Mouse (Mus musculus) midbrain, embryonic 16.5 days (tissue): ENCODE measurements around the gene Mrgprf. TPM values are rescaled to one million over a fixed set of nuclear protein-coding genes. Genes with fewer than 3 reads are reported as not detected.

Experiments used
- ATAC-seq: fragments of 200-750 bp; cut with Nextera tagmentation; 2 replicates; pipeline ENCODE4 v1.8.0; 2017; ENCODE audit warnings: moderate TSS enrichment
- H3K27ac ChIP-seq: fragments of 300-500 bp; sonication (generic); 2 replicates; pipeline ENCODE4 v1.5.1; 2014; ENCODE audit warnings: mild to moderate bottlenecking, low read length, mixed read lengths
- H3K27me3 ChIP-seq: fragments of 300-500 bp; sonication (generic); 2 replicates; pipeline ENCODE4 v1.6.1; 2014; ENCODE audit warnings: low read depth, low read length, mixed read lengths; ENCODE audit not compliant: control insufficient read depth, insufficient read depth
- H3K36me3 ChIP-seq: fragments of 300-500 bp; sonication (generic); 2 replicates; pipeline ENCODE4 v1.6.1; 2014; ENCODE audit warnings: mild to moderate bottlenecking, low read length, moderate library complexity, mixed read lengths; ENCODE audit not compliant: control insufficient read depth, insufficient read depth
- H3K4me1 ChIP-seq: fragments of 300-500 bp; sonication (generic); 2 replicates; pipeline ENCODE4 v1.6.1; 2014; ENCODE audit warnings: mild to moderate bottlenecking, low read length, mixed read lengths; ENCODE audit not compliant: control insufficient read depth, insufficient read depth
- H3K4me2 ChIP-seq: fragments of 300-500 bp; sonication (generic); 2 replicates; pipeline ENCODE4 v1.6.1; 2014; ENCODE audit warnings: mild to moderate bottlenecking, low read length, mixed read lengths
- H3K4me3 ChIP-seq: fragments of 300-500 bp; sonication (generic); 2 replicates; pipeline ENCODE4 v1.5.1; 2014; ENCODE audit warnings: low read depth, mild to moderate bottlenecking, low read length, moderate library complexity, mixed read lengths
- H3K9ac ChIP-seq: fragments of 300-500 bp; sonication (generic); 2 replicates; pipeline ENCODE4 v1.6.1; 2014; ENCODE audit warnings: low read depth, low read length, mixed read lengths
- H3K9me3 ChIP-seq: fragments of 300-500 bp; sonication (generic); replicated peaks from 2 replicates; pipeline ENCODE4 v1.6.1; 2014; ENCODE audit warnings: mild to moderate bottlenecking, low read length, mixed read lengths; ENCODE audit not compliant: control insufficient read depth, poor library complexity, severe bottlenecking
- WGBS: fragments of 180-500 bp; shearing (Covaris S2); extraction: QIAGEN DNeasy Blood & Tissue Kit; methylation state at CpG from one replicate; pipeline ENCODE4 v1.1.7; 2014; 5-methylcytosine and 5-hydroxymethylcytosine counted together
- polyA plus RNA-seq: library from polyadenylated mRNA; unstranded; fragments of >200 nt; fragmentation: Nextera tagmentation; extraction: Ambion mirVana; gene quantifications from 2 replicates; pipeline ENCODE4 v1.2.1, GENCODE M21; 2015

The Mrgprf gene
- 1.9 and 3.8 TPM in 2 replicates for polyA plus RNA-seq

GRCm38 (mm10) chr7:145300321-145301007, at the start of gene Mrgprf:
TSS of gene Mrgprf (plus strand) at chr7:145300828.
- H3K4me1 ChIP-seq, result no peaks in the 10 kb centered on the region
- no peak for ATAC-seq
- H3K9ac ChIP-seq, result no peak within 1 kb of the TSS
- no peak within 1 kb of the TSS for H3K27ac ChIP-seq
- H3K9me3 ChIP-seq, result no peaks in the 10 kb centered on the region
- WGBS, result 43% methylated on average over 12 of the region's 13 CpGs
- no peaks in the 10 kb centered on the region for H3K27me3 ChIP-seq
- no peaks in the 10 kb centered on the region for H3K36me3 ChIP-seq
- H3K4me3 ChIP-seq, result no peak within 1 kb of the TSS
- H3K4me2 ChIP-seq, result no peak within 1 kb of the TSS

GRCm38 (mm10) chr7:145252715-145253476, 47.7 kb upstream of the Mrgprf start:
- ATAC-seq, result peak; percentile 82; the same call in 1 of the 2 replicates
- no peak overlapping the region for H3K4me3 ChIP-seq
- no peaks in the 10 kb centered on the region for H3K9me3 ChIP-seq
- H3K36me3 ChIP-seq, result no peaks in the 10 kb centered on the region
- WGBS, result 30% methylated on average over 8 of the region's 8 CpGs
- no peak overlapping the region for H3K27ac ChIP-seq
- no peaks in the 10 kb centered on the region for H3K4me1 ChIP-seq
- no peak overlapping the region for H3K4me2 ChIP-seq
- H3K27me3 ChIP-seq, result no peaks in the 10 kb centered on the region
- no peak overlapping the region for H3K9ac ChIP-seq

GRCm38 (mm10) chr7:145253986-145254630, 46.5 kb upstream of the Mrgprf start:
- Histone ChIP-seq H3K9me3 (no peaks in the 10 kb centered on the region), H3K4me1 (no peaks in the 10 kb centered on the region), H3K4me3 (no peak overlapping the region), H3K36me3 (no peaks in the 10 kb centered on the region), H3K27ac (no peak overlapping the region), H3K9ac (no peak overlapping the region), H3K27me3 (no peaks in the 10 kb centered on the region), H3K4me2 (no peak overlapping the region)
- 67% methylated on average over 3 of the region's 3 CpGs for WGBS
- no peak for ATAC-seq

GRCm38 (mm10) chr7:145256092-145256491, 44.5 kb upstream of the Mrgprf start:
- Histone ChIP-seq H3K4me1 (no peaks in the 10 kb centered on the region), H3K27me3 (no peaks in the 10 kb centered on the region), H3K27ac (no peak overlapping the region), H3K36me3 (no peaks in the 10 kb centered on the region), H3K9ac (no peak overlapping the region), H3K4me3 (no peak overlapping the region), H3K4me2 (no peak overlapping the region), H3K9me3 (no peaks in the 10 kb centered on the region)
- no peak for ATAC-seq
- 100% methylated on average over 1 of the region's 1 CpGs for WGBS

- no peak overlapping the region for H3K27ac ChIP-seq
- no peak overlapping the region for H3K4me2 ChIP-seq
- H3K9ac ChIP-seq, result no peak overlapping the region
- no peaks in the 10 kb centered on the region for H3K9me3 ChIP-seq
- 86% methylated on average over 9 of the region's 9 CpGs for WGBS
- H3K36me3 ChIP-seq, result no peaks in the 10 kb centered on the region
- H3K27me3 ChIP-seq, result no peaks in the 10 kb centered on the region
- H3K4me1 ChIP-seq, result no peaks in the 10 kb centered on the region
- ATAC-seq, result no peak
- no peak overlapping the region for H3K4me3 ChIP-seq
Observed at GRCm38 (mm10) chr7:145264202-145264601, 36.4 kb upstream of the Mrgprf start.

GRCm38 (mm10) chr7:145266011-145266410, 34.6 kb upstream of the Mrgprf start:
- no peak overlapping the region for H3K27ac ChIP-seq
- H3K4me3 ChIP-seq, result no peak overlapping the region
- no peaks in the 10 kb centered on the region for H3K4me1 ChIP-seq
- no peaks in the 10 kb centered on the region for H3K36me3 ChIP-seq
- ATAC-seq, result no peak
- no peak overlapping the region for H3K4me2 ChIP-seq
- H3K9me3 ChIP-seq, result no peaks in the 10 kb centered on the region
- no peaks in the 10 kb centered on the region for H3K27me3 ChIP-seq
- WGBS, result 88% methylated on average over 2 of the region's 2 CpGs
- H3K9ac ChIP-seq, result no peak overlapping the region

- Histone ChIP-seq H3K4me3 (no peak overlapping the region), H3K27ac (no peak overlapping the region), H3K36me3 (no peaks in the 10 kb centered on the region), H3K4me1 (no peaks in the 10 kb centered on the region), H3K9me3 (no peaks in the 10 kb centered on the region), H3K9ac (no peak overlapping the region), H3K27me3 (no peaks in the 10 kb centered on the region), H3K4me2 (no peak overlapping the region)
- WGBS, result 90% methylated on average over 7 of the region's 7 CpGs
- ATAC-seq, result no peak
Observed at GRCm38 (mm10) chr7:145268890-145269289, 31.7 kb upstream of the Mrgprf start.

- 95% methylated on average over 5 of the region's 5 CpGs for WGBS
- no peaks in the 10 kb centered on the region for H3K4me1 ChIP-seq
- no peaks in the 10 kb centered on the region for H3K27me3 ChIP-seq
- no peaks in the 10 kb centered on the region for H3K36me3 ChIP-seq
- no peaks in the 10 kb centered on the region for H3K9me3 ChIP-seq
- H3K4me3 ChIP-seq, result no peak overlapping the region
- no peak overlapping the region for H3K27ac ChIP-seq
- no peak overlapping the region for H3K9ac ChIP-seq
- no peak overlapping the region for H3K4me2 ChIP-seq
- ATAC-seq, result no peak
Observed at GRCm38 (mm10) chr7:145270955-145271354, 29.7 kb upstream of the Mrgprf start.

- H3K36me3 ChIP-seq, result no peaks in the 10 kb centered on the region
- ATAC-seq, result no peak
- H3K9me3 ChIP-seq, result no peaks in the 10 kb centered on the region
- H3K4me1 ChIP-seq, result no peaks in the 10 kb centered on the region
- no peaks in the 10 kb centered on the region for H3K27me3 ChIP-seq
- 88% methylated on average over 3 of the region's 3 CpGs for WGBS
- H3K27ac ChIP-seq, result no peak overlapping the region
- H3K4me2 ChIP-seq, result no peak overlapping the region
- no peak overlapping the region for H3K9ac ChIP-seq
- H3K4me3 ChIP-seq, result no peak overlapping the region
Observed at GRCm38 (mm10) chr7:145275488-145275887, 25.1 kb upstream of the Mrgprf start.
